Mouse (Mus musculus) heart, adult 8-10 months (tissue): ENCODE measurements around the gene Acsf3. TPM values are rescaled to one million over a fixed set of nuclear protein-coding genes. Genes with fewer than 3 reads are reported as not detected.

Experiments used
- DNase-seq: peaks from one replicate; pipeline ENCODE4 v3.0.0; 2022; ENCODE audit warnings: low spot score
- total RNA-seq, 4 experiments: library from RNA; stranded (reverse); gene quantifications; 2 replicates each; pipeline ENCODE4 v1.2.4; 2022

The Acsf3 gene
- total RNA-seq, 4 experiments from 2014 or later = 35.2 to 36.2 (median 35.3) TPM

DNA sequence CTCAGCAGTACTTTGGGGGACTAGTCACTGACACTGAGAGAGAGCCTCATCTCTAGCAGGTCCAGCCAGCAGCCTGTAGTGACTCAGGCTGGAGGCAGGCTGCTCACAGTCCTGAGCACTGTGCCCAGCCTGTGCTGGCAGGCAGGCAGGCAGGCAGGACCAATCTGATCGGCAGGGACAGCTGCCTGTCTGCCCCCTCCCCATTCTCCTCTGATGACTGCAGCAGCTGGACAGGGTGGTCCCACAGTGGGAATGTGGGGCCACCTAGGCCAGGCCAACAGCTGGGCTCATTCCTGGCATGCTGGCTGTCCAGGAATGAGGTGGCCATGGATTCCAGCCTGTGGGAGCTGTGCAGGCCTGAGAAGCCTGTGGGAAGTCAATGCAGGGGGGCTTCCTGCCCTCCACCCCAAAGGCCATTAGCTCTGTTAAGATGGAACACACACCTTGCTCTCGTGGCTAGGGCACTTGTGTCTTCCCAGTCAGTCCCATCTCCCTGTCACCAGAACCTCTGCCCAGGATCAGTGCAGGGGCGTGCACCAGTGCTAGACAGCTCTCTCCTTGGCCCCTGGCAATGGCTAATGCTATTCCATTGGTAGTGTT is 75.5 kb downstream of the Acsf3 start:
- DNase-seq = no peak

DNA sequence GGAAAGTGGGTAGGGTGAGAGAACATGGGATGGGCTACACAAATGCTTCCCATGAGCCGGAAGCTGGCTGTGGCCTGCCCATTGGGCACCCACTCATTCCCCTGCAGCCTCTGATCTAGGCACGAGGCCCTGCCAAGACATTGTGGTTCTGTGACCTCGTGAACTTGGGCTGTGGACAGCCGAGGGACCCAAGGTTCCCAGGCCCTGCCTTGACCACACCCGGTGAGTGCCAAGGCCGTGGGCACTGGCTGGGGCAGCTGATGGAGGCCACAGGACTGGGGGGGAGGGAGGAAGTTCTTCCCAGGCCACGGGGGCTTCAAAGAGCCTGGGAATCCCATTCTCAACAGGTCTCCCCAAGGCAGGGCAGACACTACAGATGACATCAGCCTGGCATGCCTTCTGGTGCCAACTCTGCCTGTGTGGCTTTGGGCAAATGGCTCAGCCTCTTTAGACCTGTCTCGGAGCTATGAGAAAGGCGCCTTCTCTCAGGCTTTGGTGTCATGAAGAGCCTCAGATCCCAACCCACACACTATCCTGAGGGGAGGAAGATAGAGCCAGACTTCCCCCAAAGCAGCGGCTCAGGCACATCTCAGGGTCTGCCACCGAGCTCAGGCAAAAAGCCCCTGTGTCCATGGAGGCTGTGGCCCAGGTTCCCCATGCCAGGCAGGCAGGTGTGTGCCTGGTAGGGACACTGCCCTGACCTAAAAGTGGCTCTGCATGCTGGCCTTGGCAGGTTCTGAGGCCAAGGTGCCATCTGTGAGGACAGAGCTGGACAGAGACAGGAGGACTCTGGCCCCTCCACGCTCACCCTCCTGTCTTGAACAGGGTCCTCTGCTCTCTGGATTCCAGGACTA is 76.6 kb downstream of the Acsf3 start:
- no peak for DNase-seq

DNA sequence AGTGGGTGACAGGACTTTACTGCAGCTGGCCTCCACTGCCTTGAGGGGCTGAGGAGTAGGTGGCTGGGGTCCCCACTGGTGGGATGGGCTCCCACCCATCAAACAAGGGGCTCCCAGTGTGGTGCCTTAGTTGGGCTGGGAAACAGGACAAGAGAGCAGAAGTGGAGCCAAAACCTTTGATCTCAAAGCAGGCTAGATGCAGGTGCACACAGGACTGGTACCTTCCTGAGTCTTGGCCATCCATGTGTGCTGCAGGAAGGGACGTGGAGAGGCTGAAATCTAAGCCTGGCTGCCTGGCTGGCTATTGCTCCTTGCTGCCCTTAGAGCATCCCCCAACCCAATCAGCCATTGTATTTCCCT is 77.2 kb downstream of the Acsf3 start:
- no peak for DNase-seq

DNA sequence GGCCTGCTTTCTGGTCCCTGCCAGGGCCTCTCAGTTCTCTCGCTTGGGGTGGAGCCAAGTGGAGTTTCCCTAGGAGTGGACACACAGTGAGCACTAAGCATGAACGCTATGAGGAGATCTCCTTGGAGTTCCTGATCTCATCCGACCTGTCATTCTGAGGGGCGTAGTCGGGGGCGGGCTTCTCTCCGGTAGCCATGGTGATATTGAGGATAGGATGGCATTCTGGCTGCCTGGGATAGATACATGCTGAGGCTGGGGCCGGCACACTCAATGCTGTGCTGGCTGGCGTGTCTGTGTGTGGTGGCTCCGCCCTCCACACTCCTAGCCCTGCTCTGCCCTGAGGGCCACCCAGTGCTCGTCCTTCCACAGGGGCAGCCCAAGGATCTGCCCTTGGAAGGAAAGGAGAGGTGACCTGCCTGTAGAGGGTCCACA is 78.1 kb downstream of the Acsf3 start:
- DNase-seq = no peak

DNA sequence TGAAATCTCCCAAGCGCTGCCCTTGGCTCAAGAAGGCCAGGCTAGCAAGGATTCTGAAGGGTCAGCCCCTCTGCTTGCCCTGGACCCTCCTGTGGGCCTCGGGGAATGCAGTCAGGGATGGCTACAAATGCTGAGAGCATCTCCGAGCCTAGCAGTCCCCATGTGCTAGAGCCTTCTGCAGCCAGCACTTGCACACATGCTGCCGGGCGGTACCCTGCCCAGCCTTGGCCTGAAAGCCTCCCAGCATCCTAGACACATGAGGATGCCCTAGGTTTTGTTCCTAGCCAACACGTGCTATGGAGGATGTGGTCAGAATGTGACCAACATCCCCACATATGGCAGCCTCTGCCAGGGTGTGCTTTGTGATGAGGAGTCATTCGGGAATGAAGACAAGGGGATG is 79.1 kb downstream of the Acsf3 start:
- no peak for DNase-seq

DNA sequence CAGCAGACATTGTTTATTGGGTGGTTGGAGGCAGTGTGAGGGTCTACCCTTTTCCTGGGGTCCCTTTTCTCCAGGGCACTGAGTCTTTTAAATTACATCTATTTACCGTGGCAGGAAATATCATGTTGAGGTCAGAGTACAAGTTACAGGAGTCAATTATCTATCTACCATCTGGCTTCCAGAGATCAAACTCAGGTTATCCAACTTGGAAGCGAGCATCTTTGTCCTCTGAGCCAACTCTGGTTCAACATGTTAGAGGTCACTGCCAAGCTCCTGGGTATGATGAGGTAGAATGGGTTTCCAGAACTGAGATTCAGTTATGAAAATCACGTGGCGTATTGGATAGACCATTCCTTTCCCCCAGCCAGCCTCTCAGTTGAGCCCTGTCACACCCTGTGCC is 79.8 kb downstream of the Acsf3 start:
- no peak for DNase-seq

DNA sequence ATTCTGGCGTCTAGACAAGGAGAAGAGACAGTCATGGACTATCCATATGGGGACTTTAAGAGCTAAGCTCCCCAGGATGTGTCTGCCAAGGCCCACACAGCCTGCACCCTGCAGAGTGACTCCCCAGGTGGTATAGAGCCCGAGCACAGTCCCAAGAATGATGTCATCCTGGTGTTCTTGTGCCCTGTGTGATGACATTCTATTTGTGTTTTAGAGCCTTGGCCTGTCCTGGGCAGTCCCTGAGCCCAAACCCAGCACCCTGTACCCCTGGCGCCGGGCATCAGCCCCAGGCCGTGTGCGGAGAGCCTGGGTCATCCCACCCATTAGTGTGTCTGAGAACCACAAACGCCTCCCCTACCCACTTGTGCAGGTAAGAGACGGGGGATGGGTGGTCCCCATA is 81.0 kb downstream of the Acsf3 start:
- DNase-seq = no peak

DNA sequence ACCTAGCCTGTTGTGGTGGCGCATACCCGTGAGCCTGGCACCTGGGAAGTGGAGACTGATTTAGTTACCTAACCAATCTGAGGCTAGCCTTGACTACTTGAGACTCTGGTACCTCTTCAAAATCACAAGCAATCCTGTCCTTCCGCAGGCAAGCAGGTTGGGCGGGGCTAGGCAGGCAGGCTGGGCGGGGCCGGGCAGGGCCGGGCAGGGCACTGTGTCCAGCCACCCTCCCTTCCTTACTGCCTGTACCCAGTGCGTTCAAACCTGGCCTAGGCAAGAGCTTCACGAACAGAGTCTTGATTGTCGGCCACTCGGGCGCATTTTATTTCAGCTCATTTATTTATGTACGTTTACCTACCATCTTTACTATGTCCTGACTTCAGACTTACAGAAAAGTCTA is 84.6 kb downstream of the Acsf3 start:
- no peak for DNase-seq

DNA sequence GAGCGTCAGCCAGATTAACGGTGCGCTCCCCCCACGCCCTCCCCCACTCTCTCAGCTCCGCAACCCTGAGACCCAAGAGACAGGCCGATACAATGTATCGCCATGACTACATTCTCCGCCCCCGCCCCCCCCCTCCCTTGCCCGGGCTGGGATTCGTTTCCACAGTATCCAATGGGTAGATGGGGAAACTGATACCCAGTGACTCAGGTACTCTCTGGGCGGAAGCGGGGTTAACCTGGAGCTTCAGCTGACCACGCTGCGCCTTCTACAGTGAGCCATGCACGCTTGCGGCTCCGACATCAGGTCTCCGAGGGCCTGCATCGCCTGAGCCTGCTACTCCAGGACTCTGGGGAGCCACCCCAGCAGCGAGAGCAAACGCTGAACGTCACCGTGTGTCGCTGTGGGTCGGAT is 89.4 kb downstream of the Acsf3 start:
- DNase-seq = no peak

DNA sequence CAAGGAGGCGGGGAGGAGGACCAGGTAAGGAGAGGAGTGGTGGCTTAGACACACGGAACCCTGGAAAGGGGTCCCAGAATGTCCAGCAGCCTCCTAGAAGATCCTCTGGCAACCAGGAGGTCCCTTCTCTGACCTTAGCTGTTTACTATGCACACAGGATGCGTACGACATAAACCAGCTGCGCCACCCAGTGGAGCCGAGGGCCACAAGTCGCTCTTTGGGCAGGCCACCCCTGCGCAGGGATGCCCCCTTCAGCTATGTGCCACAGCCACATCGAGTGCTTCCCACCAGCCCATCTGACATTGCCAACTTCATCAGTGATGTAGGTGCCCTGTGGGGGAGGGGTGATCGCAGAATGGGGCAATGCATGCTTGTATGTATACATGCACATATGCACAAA is 90.2 kb downstream of the Acsf3 start:
- DNase-seq = no peak

DNA sequence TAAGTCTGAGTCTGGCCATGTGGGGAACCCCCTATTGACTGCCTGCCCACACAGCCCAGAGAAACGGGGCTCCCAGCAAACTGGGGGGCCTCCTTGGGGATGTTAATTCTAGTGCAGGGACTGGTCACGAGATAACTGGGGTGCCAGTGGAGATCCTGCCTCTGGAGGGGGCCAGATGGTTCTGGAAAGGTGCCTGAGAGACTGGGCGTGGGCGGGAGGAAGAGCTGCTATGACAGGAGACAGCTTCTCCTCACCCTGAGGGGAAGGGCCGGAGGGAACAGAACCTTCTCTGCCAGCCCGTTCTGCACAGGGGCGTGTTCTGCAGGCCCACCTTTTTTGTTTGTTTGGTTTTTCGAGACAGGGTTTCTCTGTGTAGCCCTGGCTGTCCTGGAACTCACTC is 90.9 kb downstream of the Acsf3 start:
- DNase-seq = no peak

Other genes starting within 250 kb of the Acsf3 start
- gene Piezo1, start 224.2 kb upstream of the Acsf3 start, total RNA-seq = 10 to 100 TPM; 13.2 to 17.4 (median 13.7) TPM
- gene Cdt1, start 207.5 kb upstream of the Acsf3 start, total RNA-seq = 1 to 10 TPM; 1.9 to 2.4 (median 2.2) TPM
- gene Aprt, start 198.6 kb upstream of the Acsf3 start, total RNA-seq = 10 to 100 TPM; 39.5 to 50.6 (median 44.3) TPM
- 1 to 10 TPM; 3.5 to 5.2 (median 4.4) TPM for gene Galns, start 164.0 kb upstream of the Acsf3 start, total RNA-seq
- gene Trappc2l, start 163.8 kb upstream of the Acsf3 start, total RNA-seq = 10 to 100 TPM; 62.8 to 66.2 (median 63.3) TPM
- gene Pabpn1l, start 152.7 kb upstream of the Acsf3 start, total RNA-seq = under 1 TPM in 2 of 4 experiments, not detected in 2; 0.24 to 0.57 TPM
- gene Cbfa2t3, start 76.4 kb upstream of the Acsf3 start, total RNA-seq = 10 to 100 TPM; 15.1 to 22.1 (median 18.2) TPM
- under 1 TPM in 1 of 4 experiments, not detected in 3; 0.06 TPM for gene Cdh15, start 72.5 kb downstream of the Acsf3 start, total RNA-seq